Comparison of ENCODE assay signal across 10 mouse cellular contexts in genomic region chr11:98850100-98851093, GRCm38 (mm10). TPM values are rescaled to one million over a fixed set of nuclear protein-coding genes. Genes with fewer than 3 reads are reported as not detected.
DNase-seq lines count a peak whose midpoint lies in the region; ATAC-seq and TF ChIP-seq lines count a peak whose summit lies in the region.
"Had no signal": no experiment of that assay in that cellular context is flagged by ENCODE, and none has a peak within 500 bp of the region (broad histone marks: within the 10 kb centered on the region; RNA-seq: fewer than 3 reads in every experiment).

No protein-coding gene starts in this region.

- peak; percentile 61 for ATAC-seq in lung, embryonic 16.5 days (ENCODE audit: low read depth)
- no peak for ATAC-seq in limb, embryonic 12.5 days (ENCODE audit: insufficient number of reproducible peaks, insufficient read depth, low FRiP score, low TSS enrichment, low read depth)
- ATAC-seq: inflammation-experienced regulatory T-cells, adult 6 months had no signal

- no peaks in the 10 kb centered on the region for H3K36me3 ChIP-seq in lung, embryonic 16.5 days (ENCODE audit: control insufficient read depth, insufficient read depth, low read length)
- H3K36me3 ChIP-seq in forebrain, embryonic 10.5 days (replicated peaks): no peaks in the 10 kb centered on the region
- no peaks in the 10 kb centered on the region for H3K36me3 ChIP-seq in limb, embryonic 12.5 days

- peaks cover 16% of the 10 kb centered on the region for H3K4me1 ChIP-seq in lung, embryonic 16.5 days (replicated peaks; ENCODE audit: control insufficient read depth, insufficient read depth, low read length)
- H3K4me1 ChIP-seq in lung, adult 2 months (ENCODE audit: control insufficient read depth, insufficient read depth, low read length): peaks cover 3% of the 10 kb centered on the region; the same call in 1 of the 2 replicates
- H3K4me1 ChIP-seq in forebrain, embryonic 10.5 days: peaks cover 31% of the 10 kb centered on the region
- peaks cover 38% of the 10 kb centered on the region for H3K4me1 ChIP-seq in limb, embryonic 12.5 days (replicated peaks)

- no peaks in the 10 kb centered on the region for H3K9me3 ChIP-seq in lung, embryonic 16.5 days (ENCODE audit: control insufficient read depth, low read length)
- H3K9me3 ChIP-seq in forebrain, embryonic 10.5 days: no peaks in the 10 kb centered on the region
- H3K9me3 ChIP-seq in limb, embryonic 12.5 days: no peaks in the 10 kb centered on the region
- H3K9me3 ChIP-seq: limb, embryonic 15.5 days had no signal

- DNase-seq in lung, adult 2 months: no peak
- DNase-seq in forebrain, embryonic 10.5 days (ENCODE audit: extremely low spot score, low spot score): no peak
- peak; percentile 88 for DNase-seq in retina, postnatal 1 day
- DNase-seq in kidney, adult 11 months: no peak
- DNase-seq in right cerebral cortex, postnatal 4 days: no peak
- DNase-seq in Muller cell, postnatal 12 days (ENCODE audit: inconsistent ontology term): no peak

- TF ChIP-seq POLR2A in lung, adult 2 months (IDR thresholded peaks at IDR 0.05; ENCODE audit: borderline replicate concordance, extremely low read depth, low read depth, low read length): no peak

- peak overlapping the region; percentile 32; the same call in 1 of the 2 replicates for H3K27ac ChIP-seq in lung, embryonic 16.5 days (ENCODE audit: low read length)
- peak overlapping the region; percentile 59 for H3K27ac ChIP-seq in forebrain, embryonic 10.5 days
- no peak overlapping the region for H3K27ac ChIP-seq in limb, embryonic 12.5 days

- no peak overlapping the region for H3K4me3 ChIP-seq in lung, embryonic 16.5 days (ENCODE audit: low read length)
- no peak overlapping the region for H3K4me3 ChIP-seq in lung, adult 2 months (replicated peaks; ENCODE audit: extremely low read depth, low read depth, low read length)
- H3K4me3 ChIP-seq in forebrain, embryonic 10.5 days: peak overlapping the region; percentile 11; the same call in 1 of the 2 replicates
- no peak overlapping the region for H3K4me3 ChIP-seq in limb, embryonic 12.5 days (replicated peaks)
- H3K4me3 ChIP-seq: limb, embryonic 15.5 days had no signal

- 50% methylated on average over 26 of the region's 26 CpGs for WGBS in lung, embryonic 16.5 days
- WGBS in lung, adult 2 months: 66% methylated on average over 26 of the region's 26 CpGs
- WGBS in forebrain, embryonic 10.5 days: 70% methylated on average over 26 of the region's 26 CpGs
- WGBS in limb, embryonic 12.5 days: 67% methylated on average over 26 of the region's 26 CpGs

- H3K27me3 ChIP-seq in lung, embryonic 16.5 days (ENCODE audit: control insufficient read depth, insufficient read depth, low read depth, low read length): no peaks in the 10 kb centered on the region
- peaks cover 26% of the 10 kb centered on the region for H3K27me3 ChIP-seq in forebrain, embryonic 10.5 days (ENCODE audit: poor library complexity, severe bottlenecking)
- H3K27me3 ChIP-seq in limb, embryonic 12.5 days: 0 out of 2 replicates have a peak, but pooled peaks cover 4% of the 10 kb centered on the region
- H3K27me3 ChIP-seq: limb, embryonic 15.5 days had no signal

- 0 out of 2 replicates have a peak overlapping the region, but pooled peaks have one; percentile 24 for H3K9ac ChIP-seq in lung, embryonic 16.5 days (ENCODE audit: low read length)
- H3K9ac ChIP-seq in limb, embryonic 12.5 days (replicated peaks): no peak overlapping the region
- H3K9ac ChIP-seq: limb, embryonic 15.5 days had no signal

- no peak overlapping the region for H3K4me2 ChIP-seq in lung, embryonic 16.5 days (ENCODE audit: low read depth, low read length)
- H3K4me2 ChIP-seq in limb, embryonic 12.5 days: 0 out of 2 replicates have a peak overlapping the region, but pooled peaks have one; percentile 8
- H3K4me2 ChIP-seq: limb, embryonic 15.5 days had no signal

- TF ChIP-seq CTCF in lung, adult 2 months (IDR thresholded peaks at IDR 0.05; ENCODE audit: insufficient read depth, low read length): no peak

RNA-seq across cellular contexts. Expression of gene Wipf2, which starts 13.0 kb away (rescaled TPM):
- polyA plus RNA-seq in lung, embryonic 16.5 days (2015; fragmentation: Nextera tagmentation; extraction: Ambion mirVana): 4.6 and 4.8 TPM in 2 replicates
- 10.1 and 14.0 TPM in 2 replicates for polyA plus RNA-seq in lung, adult 2 months (2012; rRNA removed)
- 4.5 and 4.7 TPM in 2 replicates for polyA plus RNA-seq in forebrain, embryonic 10.5 days (2016; fragmentation: Nextera tagmentation; extraction: Ambion mirVana)
- polyA plus RNA-seq in limb, embryonic 12.5 days (2016; fragmentation: Nextera tagmentation; extraction: Ambion mirVana): 5.6 and 5.8 TPM in 2 replicates

RNA-seq across cellular contexts. Expression of gene Rapgefl1, which starts 13.8 kb away (rescaled TPM):
- polyA plus RNA-seq in lung, embryonic 16.5 days (2015; fragmentation: Nextera tagmentation; extraction: Ambion mirVana): 1.3 and 1.4 TPM in 2 replicates
- 3.4 and 18.4 TPM in 2 replicates for polyA plus RNA-seq in lung, adult 2 months (2012; rRNA removed)
- polyA plus RNA-seq in forebrain, embryonic 10.5 days (2016; fragmentation: Nextera tagmentation; extraction: Ambion mirVana): 1.00 and 1.2 TPM in 2 replicates
- 2.5 and 3.3 TPM in 2 replicates for polyA plus RNA-seq in limb, embryonic 12.5 days (2016; fragmentation: Nextera tagmentation; extraction: Ambion mirVana)

RNA-seq across cellular contexts. Expression of gene Casc3, which starts 45.7 kb away (rescaled TPM):
- polyA plus RNA-seq in lung, embryonic 16.5 days (2015; fragmentation: Nextera tagmentation; extraction: Ambion mirVana): 33.2 and 36.6 TPM in 2 replicates
- polyA plus RNA-seq in lung, adult 2 months (2012; rRNA removed): 33.6 and 37.9 TPM in 2 replicates
- polyA plus RNA-seq in forebrain, embryonic 10.5 days (2016; fragmentation: Nextera tagmentation; extraction: Ambion mirVana): 45.7 and 49.7 TPM in 2 replicates
- 48.1 and 54.1 TPM in 2 replicates for polyA plus RNA-seq in limb, embryonic 12.5 days (2016; fragmentation: Nextera tagmentation; extraction: Ambion mirVana)

RNA-seq across cellular contexts. Expression of gene Msl1, which starts 55.1 kb away (rescaled TPM):
- 19.4 and 20.3 TPM in 2 replicates for polyA plus RNA-seq in lung, embryonic 16.5 days (2015; fragmentation: Nextera tagmentation; extraction: Ambion mirVana)
- polyA plus RNA-seq in lung, adult 2 months (2012; rRNA removed): 39.0 and 54.3 TPM in 2 replicates
- 22.9 and 24.1 TPM in 2 replicates for polyA plus RNA-seq in forebrain, embryonic 10.5 days (2016; fragmentation: Nextera tagmentation; extraction: Ambion mirVana)
- polyA plus RNA-seq in limb, embryonic 12.5 days (2016; fragmentation: Nextera tagmentation; extraction: Ambion mirVana): 32.7 and 35.3 TPM in 2 replicates

RNA-seq across cellular contexts. Expression of gene Cdc6, which starts 57.2 kb away (rescaled TPM):
- polyA plus RNA-seq in lung, embryonic 16.5 days (2015; fragmentation: Nextera tagmentation; extraction: Ambion mirVana): 34.0 and 38.3 TPM in 2 replicates
- polyA plus RNA-seq in lung, adult 2 months (2012; rRNA removed): 0.16 and 0.25 TPM in 2 replicates
- 68.7 and 75.8 TPM in 2 replicates for polyA plus RNA-seq in forebrain, embryonic 10.5 days (2016; fragmentation: Nextera tagmentation; extraction: Ambion mirVana)
- polyA plus RNA-seq in limb, embryonic 12.5 days (2016; fragmentation: Nextera tagmentation; extraction: Ambion mirVana): 44.8 and 48.5 TPM in 2 replicates
